Mouse (Mus musculus) intestine, postnatal 0 days (tissue): ENCODE data around the gene Pmm2. TPM values are rescaled to one million over a fixed set of nuclear protein-coding genes. Genes with fewer than 3 reads are reported as not detected.
A peak's percentile ranks its signal among the peaks of the same experiment; 100 is the strongest.

ENCODE experiments used
- ATAC-seq: fragments of 200-750 bp; cut with Nextera tagmentation; 2 replicates; pipeline ENCODE4 v1.8.0; 2017; ENCODE audit warnings: mild to moderate bottlenecking, moderate TSS enrichment, moderate library complexity
- H3K27ac ChIP-seq: fragments of 300-500 bp; sonication (generic); 2 replicates; pipeline ENCODE4 v1.5.1; 2014; ENCODE audit warnings: mild to moderate bottlenecking, low read depth, low read length, moderate library complexity
- H3K27me3 ChIP-seq: fragments of 300-500 bp; sonication (generic); replicated peaks from 2 replicates; pipeline ENCODE4 v1.6.1; 2014; ENCODE audit warnings: low read length, mixed read lengths; ENCODE audit not compliant: control insufficient read depth, insufficient read depth
- H3K36me3 ChIP-seq: fragments of 300-500 bp; sonication (generic); 2 replicates; pipeline ENCODE4 v1.6.1; 2014; ENCODE audit warnings: mild to moderate bottlenecking, moderate library complexity; ENCODE audit not compliant: control insufficient read depth, insufficient read depth
- H3K4me1 ChIP-seq: fragments of 300-500 bp; sonication (generic); replicated peaks from 2 replicates; pipeline ENCODE4 v1.6.1; 2014; ENCODE audit warnings: antibody characterized with exemption, low read length, mixed read lengths; ENCODE audit not compliant: control insufficient read depth, insufficient read depth
- H3K4me2 ChIP-seq: fragments of 300-500 bp; sonication (generic); replicated peaks from 2 replicates; pipeline ENCODE4 v1.6.1; 2014; ENCODE audit warnings: low read depth, mild to moderate bottlenecking, moderate library complexity
- H3K4me3 ChIP-seq: fragments of 300-500 bp; sonication (generic); 2 replicates; pipeline ENCODE4 v1.5.1; 2014; ENCODE audit warnings: low read depth, low read length
- H3K9ac ChIP-seq: fragments of 300-500 bp; sonication (generic); 2 replicates; pipeline ENCODE4 v1.6.1; 2014; ENCODE audit warnings: mild to moderate bottlenecking, low read depth, low read length
- H3K9me3 ChIP-seq: fragments of 300-500 bp; sonication (generic); 2 replicates; pipeline ENCODE4 v1.6.1; 2016; ENCODE audit warnings: mixed run types; ENCODE audit not compliant: control insufficient read depth
- CTCF ChIP-seq: sonication (generic); IDR thresholded peaks from 2 replicates; pipeline ENCODE4 v1.5.1; 2016; ENCODE audit warnings: low read depth, mild to moderate bottlenecking, control low read depth, antibody characterized with exemption, moderate library complexity
- WGBS: fragments of 180-500 bp; shearing (Covaris S2); extraction: QIAGEN DNeasy Blood & Tissue Kit; methylation state at CpG from one replicate; pipeline ENCODE4 v1.1.7; 2014; 5-methylcytosine and 5-hydroxymethylcytosine counted together
- polyA plus RNA-seq: library from polyadenylated mRNA; unstranded; fragments of >200 nt; fragmentation: Nextera tagmentation; extraction: Ambion mirVana; gene quantifications from 2 replicates; pipeline ENCODE4 v1.2.1, GENCODE M21; 2015

Gene Pmm2
- polyA plus RNA-seq, 1 experiment from 2014 or later = 116 TPM

- Histone ChIP-seq H3K27ac (no peak overlapping the region), H3K4me2 (no peak overlapping the region), H3K4me3 (no peak overlapping the region), H3K9me3 (no peaks in the 10 kb centered on the region), H3K27me3 (no peaks in the 10 kb centered on the region), H3K36me3 (peaks cover 33% of the 10 kb centered on the region), H3K4me1 (no peaks in the 10 kb centered on the region), H3K9ac (no peak overlapping the region)
- no peak for TF ChIP-seq CTCF
- no peak for ATAC-seq
- WGBS = 89% methylated on average over 8 of the region's 8 CpGs
Observed at GRCm38 (mm10) chr16:8612214-8613005, 25.1 kb upstream of the Pmm2 start.

- Histone ChIP-seq H3K27me3 (no peaks in the 10 kb centered on the region), H3K4me3 (no peak overlapping the region), H3K4me1 (no peaks in the 10 kb centered on the region), H3K27ac (no peak overlapping the region), H3K9ac (no peak overlapping the region), H3K36me3 (peaks cover 33% of the 10 kb centered on the region), H3K4me2 (no peak overlapping the region), H3K9me3 (no peaks in the 10 kb centered on the region)
- ATAC-seq = no peak
- TF ChIP-seq CTCF = no peak
- whole genome bisulfite sequencing = 85% methylated on average over 4 of the region's 4 CpGs
Observed at GRCm38 (mm10) chr16:8613039-8613438, 24.4 kb upstream of the Pmm2 start.

GRCm38 (mm10) chr16:8613447-8613846, 24.0 kb upstream of the Pmm2 start:
- Histone ChIP-seq H3K4me3 (no peak overlapping the region), H3K27ac (no peak overlapping the region), H3K9ac (no peak overlapping the region), H3K4me2 (no peak overlapping the region), H3K4me1 (no peaks in the 10 kb centered on the region), H3K27me3 (no peaks in the 10 kb centered on the region), H3K9me3 (no peaks in the 10 kb centered on the region), H3K36me3 (peaks cover 35% of the 10 kb centered on the region)
- 85% methylated on average over 3 of the region's 3 CpGs for WGBS
- no peak for TF ChIP-seq CTCF
- ATAC-seq = no peak

- Histone ChIP-seq H3K27me3 (no peaks in the 10 kb centered on the region), H3K9ac (no peak overlapping the region), H3K27ac (no peak overlapping the region), H3K9me3 (no peaks in the 10 kb centered on the region), H3K4me1 (peaks cover 4% of the 10 kb centered on the region; the same call in 1 of the 2 replicates), H3K4me2 (no peak overlapping the region), H3K36me3 (peaks cover 13% of the 10 kb centered on the region), H3K4me3 (no peak overlapping the region)
- no peak for ATAC-seq
- TF ChIP-seq CTCF = no peak
- 33% methylated on average over 10 of the region's 10 CpGs for WGBS
Observed at GRCm38 (mm10) chr16:8619659-8620314, 17.7 kb upstream of the Pmm2 start.

GRCm38 (mm10) chr16:8620315-8621115, 17.0 kb upstream of the Pmm2 start:
- H3K9ac ChIP-seq = no peak overlapping the region
- no peak overlapping the region for H3K4me3 ChIP-seq
- H3K4me2 ChIP-seq = no peak overlapping the region
- H3K27ac ChIP-seq = peak overlapping the region; percentile 30; the same call in 1 of the 2 replicates
- peaks cover 4% of the 10 kb centered on the region; the same call in 1 of the 2 replicates for H3K4me1 ChIP-seq
- H3K9me3 ChIP-seq = no peaks in the 10 kb centered on the region
- no peaks in the 10 kb centered on the region for H3K27me3 ChIP-seq
- WGBS = 38% methylated on average over 16 of the region's 16 CpGs
- ATAC-seq = peak; percentile 81
- peaks cover 11% of the 10 kb centered on the region; the same call in 1 of the 2 replicates for H3K36me3 ChIP-seq
- TF ChIP-seq CTCF = no peak

- no peak for TF ChIP-seq CTCF
- 69% methylated on average over 2 of the region's 2 CpGs for WGBS
- H3K4me3 ChIP-seq = no peak overlapping the region
- no peaks in the 10 kb centered on the region for H3K27me3 ChIP-seq
- no peak for ATAC-seq
- no peak overlapping the region for H3K27ac ChIP-seq
- H3K9ac ChIP-seq = no peak overlapping the region
- H3K9me3 ChIP-seq = no peaks in the 10 kb centered on the region
- H3K4me2 ChIP-seq = no peak overlapping the region
- peaks cover 20% of the 10 kb centered on the region; the same call in 1 of the 2 replicates for H3K36me3 ChIP-seq
- no peaks in the 10 kb centered on the region for H3K4me1 ChIP-seq
Observed at GRCm38 (mm10) chr16:8630419-8630818, 7.1 kb upstream of the Pmm2 start.
